Mouse (Mus musculus) limb, embryonic 10.5 days (tissue): Measurements from ENCODE around the gene Paxx. TPM values are rescaled to one million over a fixed set of nuclear protein-coding genes. Genes with fewer than 3 reads are reported as not detected.

Experiments
- DNase-seq: peaks from one replicate; pipeline ENCODE4 v3.0.0-alpha.2; 2017; ENCODE audit warnings: low spot score
- H3K27ac ChIP-seq: fragments of 300-500 bp; sonication (generic); 2 replicates; pipeline ENCODE4 v1.5.1; 2016; ENCODE audit warnings: mild to moderate bottlenecking
- H3K27me3 ChIP-seq: fragments of 300-500 bp; sonication (generic); 2 replicates; pipeline ENCODE4 v1.6.1; 2016; ENCODE audit warnings: low read depth, mild to moderate bottlenecking; ENCODE audit not compliant: poor library complexity, severe bottlenecking
- H3K36me3 ChIP-seq: fragments of 300-500 bp; sonication (generic); 2 replicates; pipeline ENCODE4 v1.6.1; 2016; ENCODE audit warnings: mild to moderate bottlenecking, moderate library complexity
- H3K4me1 ChIP-seq: fragments of 300-500 bp; sonication (generic); 2 replicates; pipeline ENCODE4 v1.6.1; 2016
- H3K4me3 ChIP-seq: fragments of 300-500 bp; sonication (generic); 2 replicates; pipeline ENCODE4 v1.5.1; 2016; ENCODE audit warnings: mild to moderate bottlenecking, moderate library complexity
- H3K9me3 ChIP-seq: fragments of 300-500 bp; sonication (generic); replicated peaks from 2 replicates; pipeline ENCODE4 v1.6.1; 2016; ENCODE audit warnings: mild to moderate bottlenecking
- WGBS: fragments of 180-500 bp; shearing (Covaris S2); methylation state at CpG from one replicate; pipeline ENCODE4 v1.1.7; 2016; 5-methylcytosine and 5-hydroxymethylcytosine counted together
- polyA plus RNA-seq: library from polyadenylated mRNA; unstranded; fragments of >200 nt; fragmentation: Nextera tagmentation; extraction: Ambion mirVana; gene quantifications from 2 replicates; pipeline ENCODE4 v1.2.1, GENCODE M21; 2016

Gene Paxx
- polyA plus RNA-seq, 1 experiment from 2014 or later, result 14.6 TPM

DNA sequence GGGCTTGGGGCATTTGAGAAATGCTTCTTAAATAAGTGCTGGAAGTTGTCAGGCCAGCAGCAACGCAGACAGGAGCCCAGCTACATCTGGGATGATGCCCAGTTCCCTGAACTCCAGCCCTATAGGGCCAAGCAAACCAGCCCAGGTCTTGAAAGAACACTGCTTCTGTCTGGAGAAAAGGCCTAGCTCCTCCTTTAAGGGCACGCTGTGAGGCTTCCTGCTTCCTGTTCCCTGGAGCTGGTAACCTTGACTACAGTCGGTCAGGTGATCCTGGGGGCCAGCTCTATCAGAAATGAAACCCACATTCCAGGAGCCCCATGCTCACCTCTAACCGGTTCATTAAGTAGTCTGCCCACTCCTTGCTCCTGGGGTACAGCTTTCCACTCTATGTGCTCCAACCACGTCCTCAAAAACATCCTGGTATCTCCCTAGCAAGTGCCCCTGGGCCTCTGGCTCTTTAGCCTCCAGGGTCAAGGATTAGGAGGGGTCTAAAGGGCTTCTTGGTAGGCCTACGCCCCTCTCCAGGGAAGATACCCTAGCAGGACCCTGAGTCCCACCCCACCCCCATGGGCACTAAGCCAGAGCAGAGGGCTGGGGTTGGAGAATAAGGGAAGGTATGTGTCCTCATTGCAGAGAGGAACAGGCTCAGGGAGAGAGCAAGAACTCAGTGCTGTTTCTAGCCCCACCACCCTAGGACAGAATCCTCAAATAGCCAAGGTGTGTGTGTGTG is 37.1 kb upstream of the Paxx start:
- Histone ChIP-seq H3K4me3 (no peak overlapping the region), H3K9me3 (no peaks in the 10 kb centered on the region), H3K4me1 (peaks cover 33% of the 10 kb centered on the region), H3K27me3 (no peaks in the 10 kb centered on the region), H3K36me3 (peaks cover 8% of the 10 kb centered on the region), H3K27ac (peak overlapping the region; percentile 66)
- DNase-seq, result no peak
- 67% methylated on average over 6 of the region's 6 CpGs for WGBS

DNA sequence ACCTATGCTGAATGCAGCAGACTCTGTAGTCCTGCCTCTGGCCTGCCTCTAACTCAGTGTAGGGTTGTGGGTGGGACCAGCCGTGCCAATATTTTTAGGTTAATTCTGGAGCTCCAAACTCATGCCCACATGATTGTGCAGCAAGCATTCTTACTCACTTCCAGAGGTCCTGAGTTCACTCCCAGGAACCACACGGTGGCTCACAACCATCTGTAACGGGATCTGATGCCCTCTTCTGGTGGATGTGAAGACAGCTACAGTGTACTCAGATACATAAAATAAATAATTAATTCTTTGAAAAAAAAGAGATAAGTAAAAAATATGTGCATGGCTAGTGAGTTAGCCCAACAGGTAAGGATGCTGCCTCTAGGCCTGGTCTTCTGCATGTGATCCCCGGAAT is 35.6 kb upstream of the Paxx start:
- Histone ChIP-seq H3K36me3 (no peaks in the 10 kb centered on the region), H3K27me3 (no peaks in the 10 kb centered on the region), H3K9me3 (no peaks in the 10 kb centered on the region), H3K4me3 (no peak overlapping the region), H3K27ac (no peak overlapping the region), H3K4me1 (peaks cover 26% of the 10 kb centered on the region)
- WGBS, result 49% methylated on average over 4 of the region's 4 CpGs
- DNase-seq, result no peak

DNA sequence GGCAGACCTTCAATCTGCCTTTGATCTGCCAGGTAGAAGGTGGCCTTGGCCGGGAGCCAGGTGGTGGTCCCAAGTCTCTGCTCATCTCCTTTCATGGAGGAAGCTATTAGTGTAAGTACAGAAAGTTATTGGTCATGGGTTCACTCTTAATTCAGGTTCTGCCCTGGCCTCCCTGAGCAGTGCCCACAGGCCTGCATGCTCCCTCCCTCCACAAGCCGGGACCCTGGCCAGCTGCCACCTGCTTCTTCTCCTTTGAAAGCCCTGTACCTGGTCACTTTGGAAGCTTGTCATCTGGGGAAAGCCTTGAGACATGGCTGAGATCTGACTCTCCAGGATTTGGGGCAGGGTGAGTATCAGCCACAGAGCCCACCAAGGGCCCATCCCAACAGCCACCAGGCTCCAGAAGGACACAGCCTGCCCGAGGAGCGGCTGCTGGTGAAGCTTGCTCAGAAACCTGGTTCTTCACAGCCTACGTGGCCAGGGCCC is 32.6 kb upstream of the Paxx start, which contains the start of gene Lcn12:
Gene Lcn12, minus strand, starts transcription at position 436 of the 486 bp plus-strand sequence.
- no peak within 1 kb of the TSS for H3K4me3 ChIP-seq
- H3K27ac ChIP-seq, result no peak within 1 kb of the TSS
- no peaks in the 10 kb centered on the region for H3K27me3 ChIP-seq
- peaks cover 11% of the 10 kb centered on the region for H3K4me1 ChIP-seq
- WGBS, result 93% methylated on average over 5 of the region's 5 CpGs
- H3K36me3 ChIP-seq, result no peaks in the 10 kb centered on the region
- H3K9me3 ChIP-seq, result no peaks in the 10 kb centered on the region
- DNase-seq, result no peak

- H3K36me3 ChIP-seq, result no peaks in the 10 kb centered on the region
- H3K9me3 ChIP-seq, result no peaks in the 10 kb centered on the region
- H3K27me3 ChIP-seq, result no peaks in the 10 kb centered on the region
- no peak for DNase-seq
- H3K4me1 ChIP-seq, result peaks cover 8% of the 10 kb centered on the region
- WGBS, result 83% methylated on average over 5 of the region's 5 CpGs
- H3K27ac ChIP-seq, result no peak overlapping the region
- H3K4me3 ChIP-seq, result no peak overlapping the region
Measured at GRCm38 (mm10) chr2:25492988-25493387, 32.1 kb upstream of the Paxx start.

DNA sequence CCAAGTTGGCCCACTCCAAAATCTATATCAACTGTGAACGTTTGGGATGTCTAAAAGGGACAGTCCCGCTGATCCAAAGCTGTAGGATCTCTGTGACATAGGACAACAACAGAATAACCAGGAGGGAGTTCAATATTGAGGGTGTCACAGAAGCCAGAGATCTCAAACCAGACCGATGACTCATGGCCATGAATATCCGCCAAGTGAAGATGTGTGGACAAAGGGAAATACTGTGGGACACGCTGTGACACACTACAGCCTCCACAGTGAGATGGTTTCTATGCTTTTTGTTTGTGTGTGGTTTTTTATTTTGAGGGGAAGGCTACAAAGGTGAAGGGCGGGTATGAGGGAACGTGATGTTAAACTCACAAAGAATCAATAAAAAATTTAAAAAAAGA is 27.8 kb upstream of the Paxx start:
- Histone ChIP-seq H3K9me3 (no peaks in the 10 kb centered on the region), H3K36me3 (no peaks in the 10 kb centered on the region), H3K27me3 (no peaks in the 10 kb centered on the region), H3K27ac (no peak overlapping the region), H3K4me1 (0 out of 2 replicates have a peak, but pooled peaks cover 7% of the 10 kb centered on the region), H3K4me3 (no peak overlapping the region)
- DNase-seq, result no peak
- WGBS, result 84% methylated on average over 7 of the region's 7 CpGs

DNA sequence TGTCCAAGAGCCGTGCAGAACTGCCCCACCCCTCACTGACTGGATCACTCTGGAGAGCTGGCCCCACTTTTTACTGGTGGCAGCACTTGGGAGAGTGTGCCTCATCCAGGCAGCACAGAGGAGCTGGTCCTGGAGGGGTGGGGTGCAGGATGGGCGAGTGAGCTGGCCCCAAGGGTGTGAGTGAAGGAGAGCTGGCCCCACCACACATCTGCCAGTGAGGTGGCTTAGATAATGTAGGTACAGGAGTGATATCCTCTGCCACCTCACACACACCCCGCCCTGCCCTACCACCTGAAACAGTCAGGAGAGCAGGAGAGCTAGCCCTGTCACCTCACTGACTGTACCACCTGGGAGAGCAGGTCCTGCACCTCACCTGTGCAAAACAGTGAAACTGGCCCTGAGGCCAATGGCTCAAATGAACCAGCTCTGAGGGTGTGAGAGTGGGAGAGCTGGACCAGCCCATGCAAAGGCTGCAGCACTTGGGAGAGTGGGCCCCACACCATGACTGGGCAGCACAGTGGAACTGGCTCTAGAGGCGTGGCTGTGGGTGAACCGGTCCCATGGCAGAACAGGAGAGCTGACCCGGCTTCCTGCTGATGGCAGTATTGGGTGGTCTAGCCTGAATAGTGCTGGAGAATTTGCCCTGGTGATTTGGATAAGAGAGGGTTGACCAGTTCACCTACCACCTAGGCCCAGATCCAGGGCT is 27.2 kb upstream of the Paxx start:
- 0 out of 2 replicates have a peak, but pooled peaks cover 7% of the 10 kb centered on the region for H3K4me1 ChIP-seq
- DNase-seq, result no peak
- H3K27me3 ChIP-seq, result no peaks in the 10 kb centered on the region
- H3K9me3 ChIP-seq, result no peaks in the 10 kb centered on the region
- no peak overlapping the region for H3K27ac ChIP-seq
- 77% methylated on average over 6 of the region's 6 CpGs for WGBS
- H3K36me3 ChIP-seq, result no peaks in the 10 kb centered on the region
- H3K4me3 ChIP-seq, result no peak overlapping the region

DNA sequence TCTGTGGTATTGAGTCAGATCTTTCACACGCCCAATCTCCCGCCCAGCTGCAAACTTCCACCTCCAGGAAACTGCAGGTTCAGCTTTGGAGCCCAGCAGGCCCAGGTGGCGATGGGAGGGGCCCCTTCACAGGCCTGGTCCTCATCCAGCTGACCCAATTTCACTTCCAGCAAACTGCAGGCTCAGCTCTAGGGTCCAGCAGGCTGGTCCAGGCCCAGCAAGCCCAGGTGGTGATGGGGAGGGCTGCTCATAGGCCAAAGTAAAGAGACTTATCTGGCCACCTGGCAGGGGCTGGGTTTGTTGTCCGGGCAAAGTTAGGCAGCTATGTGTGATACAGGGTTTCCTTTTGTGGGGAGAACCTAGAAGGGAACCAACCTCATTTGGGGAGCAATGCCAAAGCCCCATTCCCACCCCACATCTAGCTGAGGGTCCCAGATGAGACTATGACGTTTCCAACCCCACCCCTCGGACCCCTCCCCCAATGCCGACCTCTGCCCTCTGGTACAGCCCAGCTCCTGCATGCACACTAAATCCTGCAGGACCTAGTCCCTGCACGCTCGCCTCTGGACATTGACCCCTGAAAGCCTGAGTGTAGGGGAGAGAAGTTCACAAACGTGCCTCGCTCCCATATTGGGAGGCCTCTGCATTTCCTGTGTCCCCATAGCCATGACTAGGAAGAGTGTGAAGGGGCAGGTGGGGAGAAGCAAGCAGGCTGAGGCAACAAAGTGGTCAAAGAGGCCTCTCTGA is 24.2 kb upstream of the Paxx start:
- Histone ChIP-seq H3K36me3 (no peaks in the 10 kb centered on the region), H3K4me1 (0 out of 2 replicates have a peak, but pooled peaks cover 7% of the 10 kb centered on the region), H3K27ac (no peak overlapping the region), H3K9me3 (no peaks in the 10 kb centered on the region), H3K27me3 (no peaks in the 10 kb centered on the region), H3K4me3 (no peak overlapping the region)
- DNase-seq, result no peak
- WGBS, result 69% methylated on average over 11 of the region's 11 CpGs

- H3K36me3 ChIP-seq, result no peaks in the 10 kb centered on the region
- peak; percentile 47 for DNase-seq
- H3K27ac ChIP-seq, result no peak overlapping the region
- H3K4me1 ChIP-seq, result 0 out of 2 replicates have a peak, but pooled peaks cover 7% of the 10 kb centered on the region
- 29% methylated on average over 7 of the region's 7 CpGs for WGBS
- no peaks in the 10 kb centered on the region for H3K27me3 ChIP-seq
- H3K4me3 ChIP-seq, result no peak overlapping the region
- no peaks in the 10 kb centered on the region for H3K9me3 ChIP-seq
Measured at GRCm38 (mm10) chr2:25482969-25483368, 22.1 kb upstream of the Paxx start.

DNA sequence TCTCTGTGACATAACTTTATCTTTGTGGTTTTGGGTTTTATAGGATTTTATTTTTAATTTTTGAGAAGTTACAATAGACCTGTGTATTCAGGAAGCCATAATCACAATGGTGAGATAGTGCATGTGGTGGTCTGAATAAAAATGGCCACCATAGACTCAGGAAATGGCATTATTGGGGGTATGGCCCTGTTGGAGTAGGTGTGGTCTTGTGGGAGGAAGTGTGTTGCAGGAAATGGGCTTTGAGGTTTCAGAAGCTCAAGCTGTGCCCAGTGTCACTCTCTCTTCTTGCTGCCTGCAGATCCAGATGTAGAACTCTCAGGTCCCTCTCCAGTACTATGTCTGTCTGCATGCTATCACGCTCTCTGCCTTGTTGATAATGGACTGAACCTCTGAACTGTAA is 19.6 kb upstream of the Paxx start:
- 0 out of 2 replicates have a peak, but pooled peaks cover 7% of the 10 kb centered on the region for H3K4me1 ChIP-seq
- no peaks in the 10 kb centered on the region for H3K9me3 ChIP-seq
- no peaks in the 10 kb centered on the region for H3K27me3 ChIP-seq
- H3K36me3 ChIP-seq, result no peaks in the 10 kb centered on the region
- WGBS, result 97% methylated on average over 1 of the region's 1 CpGs
- H3K27ac ChIP-seq, result no peak overlapping the region
- DNase-seq, result no peak
- no peak overlapping the region for H3K4me3 ChIP-seq

GRCm38 (mm10) chr2:25479551-25480311 is 18.8 kb upstream of the Paxx start:
- no peaks in the 10 kb centered on the region for H3K36me3 ChIP-seq
- no peaks in the 10 kb centered on the region for H3K9me3 ChIP-seq
- no peak overlapping the region for H3K27ac ChIP-seq
- H3K4me3 ChIP-seq, result no peak overlapping the region
- no peaks in the 10 kb centered on the region for H3K27me3 ChIP-seq
- DNase-seq, result no peak
- 58% methylated on average over 10 of the region's 10 CpGs for WGBS
- H3K4me1 ChIP-seq, result 0 out of 2 replicates have a peak, but pooled peaks cover under 1% of the 10 kb centered on the region

GRCm38 (mm10) chr2:25477967-25478675 is 17.2 kb upstream of the Paxx start:
- H3K27me3 ChIP-seq, result no peaks in the 10 kb centered on the region
- DNase-seq, result no peak
- no peaks in the 10 kb centered on the region for H3K4me1 ChIP-seq
- H3K4me3 ChIP-seq, result no peak overlapping the region
- no peaks in the 10 kb centered on the region for H3K36me3 ChIP-seq
- no peak overlapping the region for H3K27ac ChIP-seq
- WGBS, result 88% methylated on average over 3 of the region's 3 CpGs
- H3K9me3 ChIP-seq, result no peaks in the 10 kb centered on the region

DNA sequence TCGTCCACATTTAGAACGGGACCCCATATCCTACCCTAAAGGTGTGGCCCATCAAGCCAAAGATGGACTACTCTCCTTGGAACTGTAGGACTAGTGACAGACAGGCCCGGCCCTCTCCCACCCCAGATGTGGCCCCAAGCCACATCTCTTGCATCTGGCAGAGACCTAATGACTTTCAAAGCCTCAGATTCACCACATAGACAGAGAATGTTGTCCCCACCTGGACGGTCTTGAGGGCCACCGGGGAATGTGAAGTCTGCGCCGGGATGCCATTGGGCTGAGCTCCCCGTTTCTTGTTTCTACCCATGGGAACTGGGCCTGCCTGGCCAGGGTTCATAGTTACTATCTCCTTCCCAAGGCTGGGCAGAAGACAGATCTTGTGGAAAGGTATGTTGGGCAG is 16.6 kb upstream of the Paxx start:
- Histone ChIP-seq H3K27me3 (no peaks in the 10 kb centered on the region), H3K4me1 (no peaks in the 10 kb centered on the region), H3K4me3 (no peak overlapping the region), H3K27ac (no peak overlapping the region), H3K36me3 (no peaks in the 10 kb centered on the region), H3K9me3 (no peaks in the 10 kb centered on the region)
- no peak for DNase-seq
- WGBS, result 87% methylated on average over 8 of the region's 8 CpGs
